Mouse (Mus musculus) spleen, adult 2 months (tissue): ENCODE results near the gene Abcb5. TPM values are rescaled to one million over a fixed set of nuclear protein-coding genes. Genes with fewer than 3 reads are reported as not detected.

Experiments
- DNase-seq, 2 experiments: peaks; one replicate each; pipeline versions ENCODE4 v3.0.0 to v3.0.0-alpha.2; 2012 to 2021; ENCODE audit warnings: low spot score in 2 of 2, low read depth in 1 of 2
- H3K27ac ChIP-seq: fragments of 200-500 bp; 2 replicates; pipeline ENCODE4 v1.5.1; 2012; ENCODE audit warnings: low read length, inconsistent platforms; ENCODE audit not compliant: insufficient read depth
- H3K27me3 ChIP-seq: fragments of 200-500 bp; 2 replicates; pipeline ENCODE4 v1.6.1; 2012; ENCODE audit warnings: mild to moderate bottlenecking, moderate library complexity, low read length, inconsistent platforms; ENCODE audit not compliant: control insufficient read depth, insufficient read depth
- H3K36me3 ChIP-seq: fragments of 200-500 bp; 2 replicates; pipeline ENCODE4 v1.6.1; 2012; ENCODE audit warnings: mild to moderate bottlenecking, low read length, inconsistent platforms; ENCODE audit not compliant: control insufficient read depth, insufficient read depth
- H3K4me1 ChIP-seq: fragments of 200-500 bp; 2 replicates; pipeline ENCODE4 v1.6.1; 2011; ENCODE audit warnings: inconsistent platforms; ENCODE audit not compliant: control insufficient read depth, insufficient read depth, insufficient read length
- H3K4me3 ChIP-seq: fragments of 200-500 bp; 2 replicates; pipeline ENCODE4 v1.5.1; 2011; ENCODE audit warnings: mild to moderate bottlenecking, inconsistent platforms; ENCODE audit not compliant: insufficient read depth, insufficient read length; ENCODE audit errors: extremely low read depth
- CTCF ChIP-seq: fragments of 200-500 bp; IDR thresholded peaks from 2 replicates; pipeline ENCODE4 v1.5.1; 2011; ENCODE audit warnings: mild to moderate bottlenecking, inconsistent platforms; ENCODE audit not compliant: insufficient read depth, insufficient read length, insufficient replicate concordance; ENCODE audit errors: extremely low read depth
- POLR2A ChIP-seq: fragments of 200-500 bp; IDR thresholded peaks from 2 replicates; pipeline ENCODE4 v1.6.1; 2011; ENCODE audit warnings: low read depth, low read length, inconsistent platforms
- WGBS: fragments of 180-500 bp; shearing (Covaris S2); methylation state at CpG from one replicate; pipeline ENCODE4 v1.1.7; 2018; 5-methylcytosine and 5-hydroxymethylcytosine counted together
- polyA plus RNA-seq: library from polyadenylated mRNA; depleted of rRNA; stranded (reverse); fragments of >200 nt; gene quantifications from 2 replicates; pipeline ENCODE4 v1.2.3, GENCODE M21; 2012

The Abcb5 gene
- polyA plus RNA-seq, 1 experiment: not detected

DNA sequence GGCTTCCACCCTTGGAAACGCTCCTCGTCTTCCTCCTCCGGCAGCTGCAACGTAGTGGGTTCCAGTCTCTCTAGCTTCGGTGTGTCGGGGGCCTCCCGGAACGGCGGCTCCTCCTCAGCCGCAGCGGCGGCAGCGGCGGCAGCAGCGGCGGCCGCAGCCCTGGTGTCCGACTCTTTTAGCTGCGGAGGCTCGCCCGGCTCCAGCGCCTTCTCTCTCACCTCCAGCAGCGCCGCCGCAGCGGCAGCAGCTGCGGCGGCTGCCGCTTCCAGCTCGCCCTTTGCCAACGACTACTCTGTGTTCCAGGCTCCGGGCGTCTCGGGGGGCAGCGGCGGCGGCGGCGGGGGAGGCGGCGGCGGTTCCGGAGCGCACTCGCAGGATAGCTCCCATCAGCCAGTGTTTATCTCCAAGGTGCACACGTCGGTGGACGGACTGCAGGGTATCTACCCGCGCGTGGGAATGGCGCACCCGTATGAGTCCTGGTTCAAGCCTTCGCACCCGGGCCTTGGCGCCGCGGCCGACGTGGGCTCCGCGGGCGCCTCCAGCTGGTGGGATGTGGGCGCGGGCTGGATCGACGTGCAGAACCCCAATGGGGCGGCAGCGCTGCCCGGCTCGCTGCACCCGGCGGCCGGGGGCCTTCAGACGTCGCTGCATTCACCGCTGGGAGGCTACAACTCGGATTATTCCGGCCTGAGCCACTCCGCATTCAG lies 117.6 kb downstream of the Abcb5 start:
- no peak overlapping the region; the same call in 1 of the 2 replicates for H3K4me3 ChIP-seq
- WGBS: 2% methylated on average over 80 of the region's 80 CpGs
- no peak overlapping the region for H3K27ac ChIP-seq
- no peak for TF ChIP-seq POLR2A
- TF ChIP-seq CTCF: no peak
- H3K27me3 ChIP-seq: peaks cover 36% of the 10 kb centered on the region
- no peaks in the 10 kb centered on the region for H3K36me3 ChIP-seq
- peaks cover 5% of the 10 kb centered on the region for H3K4me1 ChIP-seq
- DNase-seq: no peak

DNA sequence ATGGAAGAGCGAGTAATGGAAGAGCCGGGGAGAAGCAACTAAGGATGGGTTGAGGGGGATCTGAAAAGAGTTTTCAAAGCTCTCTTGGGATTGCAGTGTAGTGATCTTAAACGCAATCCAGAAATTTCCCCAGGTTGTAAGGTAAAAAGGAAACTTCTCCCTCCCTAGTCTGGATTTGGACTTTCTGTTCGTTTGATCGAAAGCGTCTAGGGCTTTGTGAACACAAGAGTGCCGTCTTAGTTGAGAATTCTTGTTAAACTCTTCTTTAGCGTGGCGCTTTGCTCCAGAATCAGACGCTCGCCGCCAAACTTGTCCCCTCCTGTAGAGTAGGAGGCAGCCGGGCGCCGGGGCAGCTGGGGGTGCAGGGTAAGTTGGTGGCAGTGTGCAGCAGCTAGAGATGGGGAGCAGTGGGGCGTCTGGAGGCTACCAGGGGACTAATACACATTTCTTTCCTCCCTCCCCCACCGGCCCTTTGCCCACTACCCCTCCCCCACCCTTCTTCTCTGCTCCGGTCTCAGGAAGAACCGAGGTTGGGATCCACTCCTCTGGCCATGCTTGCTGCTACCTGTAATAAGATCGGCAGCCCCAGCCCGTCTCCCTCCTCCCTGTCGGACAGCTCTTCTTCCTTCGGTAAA lies 118.2 kb downstream of the Abcb5 start:
- no peak for DNase-seq
- H3K4me1 ChIP-seq: peaks cover 6% of the 10 kb centered on the region
- no peak overlapping the region for H3K4me3 ChIP-seq
- no peaks in the 10 kb centered on the region for H3K36me3 ChIP-seq
- 4% methylated on average over 23 of the region's 23 CpGs for WGBS
- H3K27me3 ChIP-seq: peaks cover 36% of the 10 kb centered on the region
- H3K27ac ChIP-seq: no peak overlapping the region
- TF ChIP-seq POLR2A: no peak
- no peak for TF ChIP-seq CTCF

DNA sequence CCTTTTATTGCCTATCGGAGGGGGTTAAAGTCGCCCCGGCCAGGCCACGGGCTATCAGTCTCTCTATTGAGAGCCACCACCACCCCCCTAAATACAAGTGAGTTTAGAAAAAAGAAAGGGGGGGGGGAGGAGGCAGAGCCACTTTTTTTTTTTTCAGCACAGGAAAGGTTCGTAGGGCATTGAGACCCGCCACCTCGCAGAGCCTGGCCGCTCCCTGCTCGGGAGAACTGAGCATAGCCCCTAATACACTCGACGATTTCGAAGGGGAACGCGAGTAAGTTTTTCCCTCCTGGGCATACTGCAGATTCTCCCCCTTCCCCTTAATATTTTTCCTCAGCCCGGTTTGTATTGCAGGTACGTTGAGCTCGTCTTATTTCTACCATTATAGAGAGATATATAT lies 118.8 kb downstream of the Abcb5 start:
- 5% methylated on average over 17 of the region's 17 CpGs for WGBS
- DNase-seq: no peak
- TF ChIP-seq CTCF (no peak), POLR2A (no peak)

DNA sequence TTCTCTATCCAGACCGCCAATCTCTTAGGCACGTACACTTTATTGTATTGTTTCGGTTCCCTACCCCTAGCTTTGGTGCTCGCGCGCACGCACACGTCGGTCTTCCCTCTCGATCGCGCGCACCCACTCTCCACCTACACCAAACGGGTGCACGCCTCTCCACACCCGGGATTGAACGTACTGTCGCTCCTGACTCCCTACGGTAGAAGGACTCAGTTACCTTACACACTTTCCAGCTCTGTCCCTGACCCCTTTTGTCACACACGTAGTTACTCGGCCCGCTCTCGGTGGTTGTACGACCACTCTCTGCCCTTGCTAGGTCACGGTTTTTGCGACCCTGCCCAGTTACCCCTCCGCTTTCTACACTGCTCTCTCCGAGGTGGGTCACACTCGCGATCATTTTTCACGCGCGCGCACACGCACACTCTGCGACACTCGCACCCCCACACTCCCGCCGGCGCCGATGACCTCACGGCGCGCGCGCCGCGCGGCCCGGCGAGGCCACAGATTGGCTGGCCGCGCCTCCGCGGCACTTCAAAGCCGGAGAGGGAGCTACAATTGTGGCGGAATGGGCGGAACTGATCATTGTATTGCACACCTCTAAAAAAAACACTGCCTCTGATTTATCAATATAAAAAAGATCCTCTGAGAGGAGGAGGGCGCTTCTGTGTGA lies 119.4 kb downstream of the Abcb5 start:
- DNase-seq: no peak
- 1% methylated on average over 59 of the region's 59 CpGs for WGBS
- Histone ChIP-seq H3K27ac (no peak overlapping the region), H3K27me3 (peaks cover 38% of the 10 kb centered on the region), H3K4me3 (peak overlapping the region; percentile 51), H3K36me3 (no peaks in the 10 kb centered on the region), H3K4me1 (peaks cover 7% of the 10 kb centered on the region)
- TF ChIP-seq CTCF: no peak
- no peak for TF ChIP-seq POLR2A

More for the DNA sequence above, 118.8 kb downstream of the Abcb5 start:
- Histone ChIP-seq H3K4me1 (peaks cover 7% of the 10 kb centered on the region), H3K27ac (no peak overlapping the region), H3K36me3 (no peaks in the 10 kb centered on the region), H3K4me3 (0 out of 2 replicates have a peak overlapping the region, but pooled peaks have one; percentile 51), H3K27me3 (peaks cover 40% of the 10 kb centered on the region)

DNA sequence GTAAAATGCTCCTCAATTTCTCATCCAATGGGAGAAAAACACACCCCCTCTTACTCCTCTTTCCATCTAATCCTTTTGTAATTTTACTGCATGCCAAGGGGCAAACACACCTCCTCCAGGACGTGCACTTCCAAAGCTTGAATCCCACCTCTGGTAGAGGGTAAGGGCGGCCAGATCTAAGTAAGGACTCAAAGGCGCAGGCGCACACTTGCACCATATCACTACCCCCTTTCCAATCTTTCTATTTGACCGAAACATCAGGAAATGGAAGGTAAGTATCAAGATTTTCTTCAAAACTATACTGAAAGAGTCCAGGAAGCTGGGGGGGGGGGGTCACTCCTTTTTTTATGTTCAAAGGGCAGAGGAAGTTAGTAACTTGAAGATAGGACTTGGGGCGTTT lies 120.0 kb downstream of the Abcb5 start, which contains the start of gene Sp8:
TSS of gene Sp8 (plus strand) at position 109 of the 400 bp plus-strand sequence.
- DNase-seq: no peak
- Histone ChIP-seq H3K4me3 (peak within 1 kb of the TSS; percentile 51), H3K4me1 (peaks cover 7% of the 10 kb centered on the region), H3K27ac (no peak within 1 kb of the TSS), H3K36me3 (no peaks in the 10 kb centered on the region), H3K27me3 (peaks cover 38% of the 10 kb centered on the region)
- TF ChIP-seq CTCF (no peak), POLR2A (no peak)
- WGBS: 8% methylated on average over 6 of the region's 6 CpGs

DNA sequence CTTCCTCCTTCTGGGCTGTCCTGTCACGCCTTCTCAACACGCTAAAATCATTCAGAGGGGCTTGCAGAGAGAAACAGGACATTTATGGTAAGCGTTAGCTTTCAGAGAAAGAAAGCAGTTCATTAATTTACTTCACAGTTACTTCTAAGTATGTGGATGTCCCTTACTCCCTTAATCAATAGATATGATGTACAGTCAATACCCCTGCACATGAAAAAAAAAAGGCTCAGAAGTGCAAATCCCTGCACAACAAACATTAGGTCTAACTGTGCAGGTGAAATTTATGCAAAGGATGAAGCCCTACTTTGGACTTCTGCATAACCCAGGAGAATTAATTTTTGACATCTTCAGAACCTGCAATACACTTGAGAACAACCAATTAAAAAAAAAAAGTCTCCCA lies 120.9 kb downstream of the Abcb5 start:
- 19% methylated on average over 3 of the region's 3 CpGs for WGBS
- no peak overlapping the region for H3K27ac ChIP-seq
- H3K4me3 ChIP-seq: no peak overlapping the region
- DNase-seq: no peak
- H3K4me1 ChIP-seq: peaks cover 7% of the 10 kb centered on the region
- H3K27me3 ChIP-seq: peaks cover 38% of the 10 kb centered on the region
- no peaks in the 10 kb centered on the region for H3K36me3 ChIP-seq
- TF ChIP-seq CTCF: no peak
- no peak for TF ChIP-seq POLR2A
